Mouse (Mus musculus) limb, embryonic 14.5 days (tissue): Measurements from ENCODE around the gene Sec14l1. TPM values are rescaled to one million over a fixed set of nuclear protein-coding genes. Genes with fewer than 3 reads are reported as not detected.
"Not testable (repeated sequence)": the region's sequence is repeated elsewhere in the genome, so short reads cannot be mapped to it uniquely, and the experiment has no call there.

ENCODE experiments used
- ATAC-seq: fragments of 200-750 bp; cut with Nextera tagmentation; 2 replicates; pipeline ENCODE4 v1.8.0; 2017; ENCODE audit warnings: low read depth, moderate number of reproducible peaks, moderate TSS enrichment; ENCODE audit not compliant: low FRiP score
- DNase-seq: peaks from one replicate; pipeline ENCODE4 v3.0.0-alpha.2; 2015; ENCODE audit warnings: low spot score
- H3K27ac ChIP-seq: fragments of 300-500 bp; sonication (generic); replicated peaks from 2 replicates; pipeline ENCODE4 v1.5.1; 2014; ENCODE audit warnings: low read depth, mild to moderate bottlenecking, low read length, moderate library complexity, mixed read lengths
- H3K27me3 ChIP-seq: fragments of 300-500 bp; sonication (generic); 2 replicates; pipeline ENCODE4 v1.6.1; 2014; ENCODE audit warnings: low read length, mixed read lengths; ENCODE audit not compliant: control insufficient read depth, insufficient read depth
- H3K36me3 ChIP-seq: fragments of 300-500 bp; sonication (generic); 2 replicates; pipeline ENCODE4 v1.6.1; 2014; ENCODE audit warnings: mild to moderate bottlenecking, low read length, moderate library complexity, mixed read lengths; ENCODE audit not compliant: control insufficient read depth, insufficient read depth
- H3K4me1 ChIP-seq: fragments of 300-500 bp; sonication (generic); 2 replicates; pipeline ENCODE4 v1.6.1; 2014; ENCODE audit warnings: antibody characterized with exemption, low read length, mixed read lengths; ENCODE audit not compliant: control insufficient read depth, insufficient read depth
- H3K4me2 ChIP-seq: fragments of 300-500 bp; sonication (generic); replicated peaks from 2 replicates; pipeline ENCODE4 v1.6.1; 2014; ENCODE audit warnings: low read depth, mild to moderate bottlenecking, low read length, moderate library complexity; ENCODE audit not compliant: severe bottlenecking
- H3K4me3 ChIP-seq: fragments of 300-500 bp; sonication (generic); replicated peaks from 2 replicates; pipeline ENCODE4 v1.5.1; 2014; ENCODE audit warnings: low read length
- H3K9ac ChIP-seq: fragments of 300-500 bp; sonication (generic); 2 replicates; pipeline ENCODE4 v1.6.1; 2014; ENCODE audit warnings: mild to moderate bottlenecking, low read depth, low read length, moderate library complexity; ENCODE audit not compliant: severe bottlenecking
- H3K9me3 ChIP-seq: fragments of 300-500 bp; sonication (generic); 2 replicates; pipeline ENCODE4 v1.6.1; 2016; ENCODE audit warnings: low read length; ENCODE audit not compliant: control insufficient read depth
- POLR2A ChIP-seq: fragments of 200-500 bp; IDR thresholded peaks from 2 replicates; pipeline ENCODE4 v1.8.0; 2012; ENCODE audit warnings: inconsistent platforms, mild to moderate bottlenecking, moderate library complexity, borderline replicate concordance; ENCODE audit not compliant: insufficient read depth, insufficient read length; ENCODE audit errors: extremely low read depth
- WGBS: fragments of 180-500 bp; shearing (Covaris S2); extraction: QIAGEN DNeasy Blood & Tissue Kit; methylation state at CpG from one replicate; pipeline ENCODE4 v1.1.7; 2014; 5-methylcytosine and 5-hydroxymethylcytosine counted together
- polyA plus RNA-seq, 2 experiments: library from polyadenylated mRNA; depleted of rRNA in 1 of 2; stranded (reverse) in 1 of 2; unstranded in 1 of 2; fragments of >200 nt; fragmentation: Nextera tagmentation in 1 of 2; extraction: Ambion mirVana in 1 of 2; gene quantifications; 2 replicates each; pipeline versions ENCODE4 v1.2.1 to v1.2.3; 2012 to 2014

Sec14l1 gene
- polyA plus RNA-seq, 2 experiments = 38.7 to 72.5 TPM

DNA sequence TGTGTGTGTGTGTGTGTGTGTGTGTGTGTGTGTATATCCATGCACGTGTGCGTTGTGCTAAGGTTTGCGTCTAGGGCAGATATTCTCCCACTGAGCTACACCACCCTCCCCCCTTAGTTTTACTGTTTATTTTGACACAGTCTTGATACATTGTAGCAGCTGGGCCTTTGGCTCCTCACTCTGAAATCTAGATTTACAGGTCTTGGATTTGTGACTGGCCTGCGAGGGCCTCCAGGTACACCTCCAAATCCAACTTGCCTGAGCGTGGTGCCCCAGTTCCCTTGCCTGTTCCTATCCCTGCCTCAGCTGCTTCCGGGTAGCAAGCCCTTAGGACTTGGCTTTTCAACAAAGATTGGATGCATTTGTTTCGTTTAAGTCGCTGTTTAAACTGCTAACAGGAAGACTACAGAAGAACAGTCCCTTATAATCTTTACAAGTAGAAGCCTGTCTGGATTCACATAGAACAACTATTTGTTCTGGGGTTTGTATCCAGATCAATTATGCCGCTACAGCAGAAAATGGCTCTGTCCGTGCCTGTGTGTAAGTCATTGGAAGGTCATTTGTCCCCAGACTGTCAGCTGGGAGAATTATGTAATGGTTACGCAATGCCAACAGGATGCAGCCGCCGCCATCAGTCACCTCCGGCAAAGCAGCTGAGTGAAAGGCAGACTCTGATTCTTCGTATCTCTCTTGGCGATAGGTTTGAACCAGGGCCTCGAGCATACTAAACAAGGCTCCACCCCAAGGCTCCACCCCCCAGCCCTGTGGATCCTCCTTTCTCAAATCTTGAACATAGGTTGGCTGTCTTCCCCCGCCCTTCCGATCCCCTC, 31.7 kb upstream of the Sec14l1 start:
- H3K4me3 ChIP-seq = no peak overlapping the region
- H3K27me3 ChIP-seq = no peaks in the 10 kb centered on the region
- ATAC-seq (peak; percentile 34; the same call in 1 of the 2 replicates), DNase-seq (peak; percentile 56)
- peaks cover 16% of the 10 kb centered on the region for H3K4me1 ChIP-seq
- no peaks in the 10 kb centered on the region for H3K9me3 ChIP-seq
- TF ChIP-seq POLR2A = no peak
- no peak overlapping the region for H3K9ac ChIP-seq
- H3K27ac ChIP-seq = 0 out of 2 replicates have a peak overlapping the region, but pooled peaks have one; percentile 33
- 75% methylated on average over 19 of the region's 19 CpGs for WGBS
- peaks cover 28% of the 10 kb centered on the region for H3K36me3 ChIP-seq
- no peak overlapping the region for H3K4me2 ChIP-seq

DNA sequence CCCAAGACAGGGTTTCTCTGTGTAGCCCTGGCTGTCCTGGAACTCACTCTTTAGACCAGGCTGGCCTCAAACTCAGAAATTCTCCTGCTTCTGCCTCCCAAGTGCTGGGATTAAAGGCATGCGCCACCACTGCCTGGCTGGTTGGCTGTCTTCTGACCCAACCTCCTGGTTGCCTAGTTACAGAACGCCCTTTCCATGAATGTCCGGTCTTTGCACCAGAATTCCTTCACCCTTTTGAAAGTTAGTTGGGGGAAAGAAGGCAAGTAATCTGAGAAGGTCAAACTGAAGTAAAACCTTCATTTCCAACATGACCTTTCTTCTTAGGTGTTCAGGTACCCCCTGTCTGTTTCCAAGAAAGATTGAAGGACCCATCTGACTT, 31.1 kb upstream of the Sec14l1 start:
- WGBS = 100% methylated on average over 3 of the region's 3 CpGs
- not testable (repeated sequence) for H3K27me3 ChIP-seq, H3K27ac ChIP-seq, H3K9me3 ChIP-seq, ATAC-seq, H3K9ac ChIP-seq, DNase-seq, H3K4me2 ChIP-seq, H3K4me3 ChIP-seq
- peaks cover 16% of the 10 kb centered on the region for H3K4me1 ChIP-seq
- peaks cover 22% of the 10 kb centered on the region for H3K36me3 ChIP-seq

DNA sequence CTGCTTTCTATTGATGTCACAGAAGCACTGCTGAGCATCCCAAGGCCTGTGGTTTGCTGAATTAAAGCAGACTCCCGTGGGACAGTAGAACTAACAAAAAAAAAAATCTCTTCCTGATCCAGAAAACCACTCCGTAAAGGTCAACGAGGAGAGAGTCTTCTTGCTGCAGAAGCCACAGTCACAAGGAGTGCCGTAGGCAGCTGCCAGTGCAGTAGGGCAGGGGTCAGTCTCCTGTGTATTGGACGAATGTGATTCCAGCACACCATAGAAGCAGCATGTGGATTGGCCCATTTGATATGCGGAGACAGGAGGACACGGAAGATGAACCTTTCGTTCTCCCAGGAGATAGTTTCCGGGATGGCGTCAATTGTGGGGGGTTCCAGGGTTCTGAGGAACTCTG, 28.8 kb upstream of the Sec14l1 start:
- TF ChIP-seq POLR2A = no peak
- Histone ChIP-seq H3K4me2 (no peak overlapping the region), H3K27ac (no peak overlapping the region), H3K9ac (no peak overlapping the region), H3K4me1 (peaks cover 15% of the 10 kb centered on the region), H3K9me3 (no peaks in the 10 kb centered on the region), H3K27me3 (no peaks in the 10 kb centered on the region), H3K36me3 (peaks cover 3% of the 10 kb centered on the region; the same call in 1 of the 2 replicates), H3K4me3 (no peak overlapping the region)
- 89% methylated on average over 10 of the region's 10 CpGs for WGBS
- no peak for ATAC-seq
- DNase-seq = no peak

DNA sequence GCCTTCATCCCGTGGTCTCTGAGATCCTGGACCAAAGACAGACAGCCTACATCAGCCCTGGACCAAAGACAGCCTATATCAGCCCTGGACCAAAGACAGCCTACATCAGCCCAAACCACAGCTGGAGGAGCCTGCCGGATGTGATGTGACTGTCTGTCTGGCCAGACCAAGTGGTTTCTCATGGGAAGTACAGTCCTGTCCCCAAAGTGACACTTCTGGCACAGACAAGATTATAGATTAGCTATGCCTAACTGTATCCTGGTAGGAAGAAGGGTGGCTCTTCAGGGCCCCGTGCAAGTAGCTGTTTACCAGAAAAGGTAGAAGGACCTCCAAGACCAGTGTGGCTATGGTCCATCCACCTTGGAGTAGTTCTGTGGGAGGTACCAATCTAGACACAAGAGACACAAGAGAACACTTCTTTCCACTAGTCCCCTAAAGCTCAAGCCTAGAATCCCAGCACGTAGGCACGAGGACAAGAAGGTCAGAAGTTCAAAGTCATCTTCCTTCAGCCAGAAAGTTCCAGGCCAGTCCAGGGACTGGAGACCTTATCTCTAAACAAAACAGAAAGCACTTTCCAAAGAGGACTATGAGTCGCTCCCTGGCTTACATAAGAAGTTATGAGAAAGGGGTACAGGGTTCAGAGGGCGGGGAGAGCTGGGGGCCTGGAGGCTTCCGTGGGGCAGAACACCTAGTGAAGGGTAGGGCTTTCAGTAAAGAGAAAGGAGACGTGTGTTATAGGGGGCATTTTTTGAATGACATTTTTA, 27.8 kb upstream of the Sec14l1 start:
- Histone ChIP-seq H3K36me3 (peaks cover 3% of the 10 kb centered on the region; the same call in 1 of the 2 replicates), H3K27me3 (no peaks in the 10 kb centered on the region), H3K9ac (no peak overlapping the region), H3K4me2 (no peak overlapping the region), H3K9me3 (no peaks in the 10 kb centered on the region), H3K4me3 (no peak overlapping the region), H3K4me1 (peaks cover 18% of the 10 kb centered on the region), H3K27ac (no peak overlapping the region)
- no peak for TF ChIP-seq POLR2A
- DNase-seq (no peak), ATAC-seq (no peak)
- 88% methylated on average over 9 of the region's 9 CpGs for WGBS

DNA sequence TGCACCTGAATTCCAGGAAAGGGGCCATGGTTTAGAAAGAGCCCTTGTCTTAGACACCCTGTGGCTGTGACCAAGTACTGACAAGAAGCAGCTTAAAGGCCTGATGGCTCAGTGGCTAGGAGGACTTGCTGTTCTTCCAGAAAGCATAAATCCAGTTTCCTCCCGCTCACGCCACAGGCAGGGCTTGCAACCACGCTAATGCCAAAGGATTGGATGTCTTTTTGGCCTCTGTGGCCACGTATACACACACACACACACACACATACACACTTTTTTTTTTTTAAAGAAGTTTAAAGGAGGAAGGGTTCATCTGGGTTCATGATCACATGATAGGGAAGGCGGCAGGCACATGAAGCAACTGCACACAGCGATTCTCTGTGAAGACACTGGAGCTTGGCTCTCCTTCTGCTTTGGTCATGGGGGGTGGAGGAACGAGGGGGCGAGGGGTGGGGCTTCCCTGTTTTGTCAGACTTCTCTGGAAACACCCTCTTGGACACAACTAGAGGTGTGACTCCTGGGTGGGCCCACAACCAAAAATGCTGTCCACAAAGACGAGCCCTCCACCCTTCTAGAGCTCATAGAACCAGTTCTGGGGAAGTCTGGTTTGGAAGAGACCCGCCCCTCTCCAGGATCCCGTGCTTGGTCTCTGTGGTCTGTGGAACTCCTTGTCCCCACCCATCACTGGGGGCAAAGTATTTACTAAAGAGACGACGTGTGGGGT, 26.5 kb upstream of the Sec14l1 start:
- no peak overlapping the region for H3K27ac ChIP-seq

More for the DNA sequence above, 26.5 kb upstream of the Sec14l1 start:
- DNase-seq (no peak), ATAC-seq (no peak)
- no peak for TF ChIP-seq POLR2A
- peaks cover 3% of the 10 kb centered on the region; the same call in 1 of the 2 replicates for H3K36me3 ChIP-seq
- 67% methylated on average over 13 of the region's 13 CpGs for WGBS
- H3K9me3 ChIP-seq = no peaks in the 10 kb centered on the region
- H3K4me3 ChIP-seq = no peak overlapping the region
- H3K9ac ChIP-seq = no peak overlapping the region
- H3K27me3 ChIP-seq = no peaks in the 10 kb centered on the region
- peaks cover 20% of the 10 kb centered on the region for H3K4me1 ChIP-seq
- H3K4me2 ChIP-seq = no peak overlapping the region
